Mouse (Mus musculus) embryonic facial prominence, embryonic 13.5 days (tissue): ENCODE data around the gene Atg7. TPM values are rescaled to one million over a fixed set of nuclear protein-coding genes. Genes with fewer than 3 reads are reported as not detected.
"Not testable (repeated sequence)": the region's sequence is repeated elsewhere in the genome, so short reads cannot be mapped to it uniquely, and the experiment has no call there.

ENCODE experiments used
- ATAC-seq: fragments of 200-750 bp; cut with Nextera tagmentation; 2 replicates; pipeline ENCODE4 v1.8.0; 2017; ENCODE audit warnings: low read depth; ENCODE audit not compliant: insufficient number of reproducible peaks, insufficient read depth, low FRiP score, low TSS enrichment
- H3K27ac ChIP-seq: fragments of 300-500 bp; sonication (generic); 2 replicates; pipeline ENCODE4 v1.5.1; 2015; ENCODE audit warnings: moderate library complexity, mild to moderate bottlenecking, inconsistent platforms
- H3K27me3 ChIP-seq: fragments of 300-500 bp; sonication (generic); 2 replicates; pipeline ENCODE4 v1.6.1; 2015; ENCODE audit warnings: mild to moderate bottlenecking, inconsistent platforms
- H3K36me3 ChIP-seq: fragments of 300-500 bp; sonication (generic); 2 replicates; pipeline ENCODE4 v1.6.1; 2015; ENCODE audit warnings: mild to moderate bottlenecking, inconsistent platforms
- H3K4me1 ChIP-seq: fragments of 300-500 bp; sonication (generic); 2 replicates; pipeline ENCODE4 v1.6.1; 2015; ENCODE audit warnings: inconsistent platforms
- H3K4me2 ChIP-seq: fragments of 300-500 bp; sonication (generic); 2 replicates; pipeline ENCODE4 v1.6.1; 2015; ENCODE audit warnings: moderate library complexity, mild to moderate bottlenecking, inconsistent platforms
- H3K4me3 ChIP-seq: fragments of 300-500 bp; sonication (generic); 2 replicates; pipeline ENCODE4 v1.5.1; 2015; ENCODE audit warnings: mild to moderate bottlenecking, inconsistent platforms
- H3K9ac ChIP-seq: fragments of 300-500 bp; sonication (generic); 2 replicates; pipeline ENCODE4 v1.6.1; 2015; ENCODE audit warnings: mild to moderate bottlenecking, inconsistent platforms
- H3K9me3 ChIP-seq: fragments of 300-500 bp; sonication (generic); 2 replicates; pipeline ENCODE4 v1.6.1; 2016; ENCODE audit warnings: inconsistent platforms
- WGBS: fragments of 180-500 bp; shearing (Covaris S2); methylation state at CpG from one replicate; pipeline ENCODE4 v1.1.7; 2015; ENCODE audit warnings: mixed read lengths; 5-methylcytosine and 5-hydroxymethylcytosine counted together
- polyA plus RNA-seq: library from polyadenylated mRNA; unstranded; fragments of >200 nt; fragmentation: Nextera tagmentation; extraction: Ambion mirVana; gene quantifications from 2 replicates; pipeline ENCODE4 v1.2.1, GENCODE M21; 2015

The Atg7 gene
- polyA plus RNA-seq, 1 experiment from 2014 or later: 19.7 TPM

DNA sequence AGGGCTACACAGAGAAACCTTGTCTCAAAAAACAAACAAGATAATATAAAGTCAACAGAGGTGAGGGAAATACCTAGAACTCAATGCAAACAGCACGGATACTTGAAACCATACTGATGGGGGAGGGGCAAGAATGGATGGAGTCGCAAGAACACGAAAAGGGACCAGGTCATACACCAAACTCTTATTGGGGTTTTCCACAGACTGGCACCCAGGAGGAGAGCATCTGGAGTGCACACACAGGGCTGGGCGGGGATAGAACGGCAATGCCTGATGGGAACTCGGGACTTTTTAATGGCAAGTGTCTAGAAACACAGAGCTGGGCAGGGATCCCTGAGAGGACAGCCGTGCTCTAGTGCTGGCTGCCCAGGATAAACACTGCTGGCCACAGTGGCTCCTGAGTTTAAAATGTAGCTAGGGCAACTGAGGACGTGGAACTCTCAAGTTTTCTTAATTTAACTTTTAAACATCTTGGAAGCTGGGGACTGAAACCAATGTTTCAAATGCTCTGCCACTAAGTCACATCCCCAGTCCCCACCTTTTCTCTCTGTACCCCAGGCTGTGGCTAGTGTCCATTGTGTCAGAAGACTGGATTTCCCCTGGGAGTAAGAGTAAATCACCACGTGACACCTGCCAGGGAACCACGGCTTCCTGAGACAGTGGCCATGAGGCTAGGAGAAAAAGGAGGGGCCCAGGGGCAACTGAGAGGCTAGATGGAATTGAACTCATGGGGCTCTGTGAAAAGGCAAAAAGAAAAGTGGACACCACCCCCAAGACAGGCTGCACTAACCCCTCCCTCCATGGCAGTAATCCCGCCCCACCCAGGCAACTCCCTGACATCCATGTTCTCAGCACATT is 243.8 kb downstream of the Atg7 start:
- Histone ChIP-seq H3K4me1 (peaks cover 89% of the 10 kb centered on the region), H3K9ac (no peak overlapping the region), H3K4me3 (no peak overlapping the region), H3K4me2 (no peak overlapping the region), H3K27me3 (no peaks in the 10 kb centered on the region), H3K36me3 (peaks cover 49% of the 10 kb centered on the region), H3K27ac (0 out of 2 replicates have a peak overlapping the region, but pooled peaks have one; percentile 45), H3K9me3 (no peaks in the 10 kb centered on the region)
- no peak for ATAC-seq
- WGBS: 57% methylated on average over 11 of the region's 11 CpGs

DNA sequence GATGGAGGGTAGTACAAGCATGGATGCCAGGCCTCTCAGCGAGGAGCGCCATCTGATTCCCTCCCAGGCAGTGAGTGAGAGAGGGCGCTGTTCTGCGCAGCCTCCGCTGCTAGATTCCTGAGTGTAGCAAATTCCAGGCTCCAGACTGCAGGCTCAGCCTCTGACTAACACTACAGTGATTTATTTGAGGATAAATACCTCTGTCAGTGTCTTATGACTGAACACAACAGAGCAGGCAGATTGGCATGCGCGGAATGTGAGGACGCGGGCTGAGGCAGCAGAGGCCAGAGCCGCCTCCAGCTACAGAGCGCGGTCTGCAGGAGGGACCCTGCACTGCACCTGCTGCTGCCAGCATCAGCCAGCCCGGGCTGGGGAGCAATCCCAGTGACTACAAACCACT is 246.0 kb downstream of the Atg7 start:
- H3K27ac ChIP-seq: peak overlapping the region; percentile 81
- no peaks in the 10 kb centered on the region for H3K9me3 ChIP-seq
- ATAC-seq: peak; percentile 64; the same call in 1 of the 2 replicates
- WGBS: 15% methylated on average over 13 of the region's 13 CpGs
- peak overlapping the region; percentile 11; the same call in 1 of the 2 replicates for H3K4me2 ChIP-seq
- H3K9ac ChIP-seq: no peak overlapping the region
- peaks cover 89% of the 10 kb centered on the region for H3K4me1 ChIP-seq
- H3K27me3 ChIP-seq: no peaks in the 10 kb centered on the region
- H3K4me3 ChIP-seq: no peak overlapping the region
- peaks cover 48% of the 10 kb centered on the region for H3K36me3 ChIP-seq

DNA sequence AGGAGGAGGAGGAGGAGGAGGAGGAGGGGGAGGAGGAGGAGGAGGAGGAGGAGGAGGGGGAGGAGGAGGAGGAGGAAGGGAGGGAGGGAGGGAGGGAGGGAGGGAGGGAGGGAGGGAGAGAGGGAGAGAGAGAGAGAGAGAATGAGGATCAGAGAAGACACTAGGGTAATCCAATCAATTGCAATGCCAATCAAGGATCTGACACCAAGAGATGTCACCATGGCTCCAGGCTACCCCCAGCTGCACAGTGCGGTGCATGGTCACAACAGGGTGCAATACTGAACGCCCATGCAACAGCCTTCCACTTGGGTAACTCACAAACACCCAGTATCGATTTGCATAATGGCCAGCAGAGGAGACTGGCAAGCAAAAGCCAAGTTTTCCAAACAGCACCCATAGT is 247.1 kb downstream of the Atg7 start:
- peak overlapping the region; percentile 75 for H3K27ac ChIP-seq
- H3K4me1 ChIP-seq: peaks cover 91% of the 10 kb centered on the region
- not testable (repeated sequence) for H3K4me2 ChIP-seq, H3K27me3 ChIP-seq, H3K9me3 ChIP-seq, ATAC-seq, H3K4me3 ChIP-seq
- peaks cover 38% of the 10 kb centered on the region for H3K36me3 ChIP-seq
- WGBS: 67% methylated on average over 3 of the region's 3 CpGs
- H3K9ac ChIP-seq: peak overlapping the region; percentile 51; the same call in 1 of the 2 replicates

DNA sequence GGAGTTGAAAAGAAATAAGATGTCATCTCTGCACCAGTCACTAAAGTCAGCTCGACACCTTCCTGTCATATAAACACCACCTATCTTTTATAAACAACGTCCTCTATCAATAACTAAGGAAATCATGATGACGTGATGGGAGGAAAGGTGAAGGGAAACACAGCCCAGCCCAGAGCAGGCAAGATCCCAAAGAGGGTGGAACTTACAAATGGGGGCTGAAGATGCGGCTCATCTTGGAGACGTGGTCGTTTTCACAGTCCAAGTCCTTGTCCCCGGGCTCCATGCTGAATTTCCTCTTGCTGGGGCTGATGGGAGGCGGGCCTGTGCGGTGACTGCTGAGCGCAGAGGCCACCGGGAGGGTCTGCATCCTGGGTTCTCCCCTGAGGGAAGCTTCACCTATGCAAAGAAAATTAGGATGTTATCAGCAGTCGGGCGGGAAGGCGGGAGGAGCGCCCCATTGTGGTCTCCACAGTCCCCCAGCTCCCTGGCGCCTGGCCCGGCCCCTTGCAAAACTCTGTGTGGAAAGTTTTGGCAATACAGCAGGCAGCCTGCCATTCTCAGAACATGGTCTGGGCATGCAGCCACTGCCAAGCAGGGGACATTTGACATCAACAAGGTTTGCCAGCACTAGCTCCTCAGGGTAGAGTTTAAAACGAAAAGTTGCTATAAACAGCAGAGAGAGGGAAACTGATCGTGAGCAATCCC is 247.7 kb downstream of the Atg7 start:
- H3K36me3 ChIP-seq: peaks cover 36% of the 10 kb centered on the region
- peaks cover 92% of the 10 kb centered on the region for H3K4me1 ChIP-seq
- H3K27ac ChIP-seq: peak overlapping the region; percentile 75
- no peak overlapping the region for H3K4me3 ChIP-seq
- peak overlapping the region; percentile 35 for H3K4me2 ChIP-seq
- no peaks in the 10 kb centered on the region for H3K27me3 ChIP-seq
- ATAC-seq: no peak
- no peaks in the 10 kb centered on the region for H3K9me3 ChIP-seq
- peak overlapping the region; percentile 51; the same call in 1 of the 2 replicates for H3K9ac ChIP-seq
- WGBS: 38% methylated on average over 19 of the region's 19 CpGs

DNA sequence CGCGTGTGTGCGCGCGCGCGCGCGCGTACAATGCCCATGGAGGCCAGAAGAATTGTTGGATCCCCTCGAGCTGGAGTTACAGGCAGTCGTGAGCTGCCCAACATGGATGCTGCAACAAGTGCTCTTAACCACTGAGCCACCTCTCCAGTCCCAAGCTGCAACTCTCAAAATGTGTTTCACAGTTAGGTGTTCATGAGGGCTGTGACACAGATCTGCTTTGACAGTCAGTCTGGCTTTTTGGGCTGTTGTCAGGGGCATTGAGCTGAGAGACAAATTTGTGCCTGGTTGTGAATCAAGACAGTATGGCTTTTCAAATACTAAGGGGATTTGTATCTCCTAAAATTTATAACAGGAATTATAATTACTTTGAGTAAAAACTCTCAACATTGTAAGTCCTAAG is 248.4 kb downstream of the Atg7 start:
- peaks cover 36% of the 10 kb centered on the region for H3K36me3 ChIP-seq
- H3K27ac ChIP-seq: peak overlapping the region; percentile 75
- 87% methylated on average over 12 of the region's 12 CpGs for WGBS
- H3K9ac ChIP-seq: 0 out of 2 replicates have a peak overlapping the region, but pooled peaks have one; percentile 23
- no peaks in the 10 kb centered on the region for H3K27me3 ChIP-seq
- peak overlapping the region; percentile 35; the same call in 1 of the 2 replicates for H3K4me2 ChIP-seq
- no peak overlapping the region for H3K4me3 ChIP-seq
- peaks cover 89% of the 10 kb centered on the region for H3K4me1 ChIP-seq
- no peaks in the 10 kb centered on the region for H3K9me3 ChIP-seq
- ATAC-seq: no peak

DNA sequence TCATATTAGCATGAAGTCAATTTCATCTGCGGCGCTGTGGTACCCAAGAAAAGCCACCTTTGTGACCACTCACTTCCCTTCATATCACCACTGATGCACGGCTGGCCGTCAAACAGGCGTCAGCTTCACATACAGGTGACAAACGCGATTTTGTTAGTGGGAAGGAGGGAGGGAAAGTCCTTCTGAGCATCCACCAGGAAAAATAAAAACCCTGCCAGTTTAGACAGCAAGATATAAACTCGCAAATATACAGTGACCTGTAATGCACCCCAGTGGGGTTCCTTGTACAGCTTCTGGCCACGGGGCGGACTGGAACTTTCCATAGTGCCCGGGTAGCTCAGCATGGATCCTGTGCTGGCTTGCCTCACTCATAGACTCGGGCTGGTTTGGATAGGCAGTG is 248.9 kb downstream of the Atg7 start:
- no peaks in the 10 kb centered on the region for H3K27me3 ChIP-seq
- H3K4me1 ChIP-seq: peaks cover 85% of the 10 kb centered on the region
- H3K9me3 ChIP-seq: no peaks in the 10 kb centered on the region
- WGBS: 58% methylated on average over 12 of the region's 12 CpGs
- peak overlapping the region; percentile 75 for H3K27ac ChIP-seq
- H3K36me3 ChIP-seq: peaks cover 35% of the 10 kb centered on the region
- H3K4me2 ChIP-seq: no peak overlapping the region
- 0 out of 2 replicates have a peak overlapping the region, but pooled peaks have one; percentile 49 for H3K9ac ChIP-seq
- H3K4me3 ChIP-seq: no peak overlapping the region
- ATAC-seq: no peak

DNA sequence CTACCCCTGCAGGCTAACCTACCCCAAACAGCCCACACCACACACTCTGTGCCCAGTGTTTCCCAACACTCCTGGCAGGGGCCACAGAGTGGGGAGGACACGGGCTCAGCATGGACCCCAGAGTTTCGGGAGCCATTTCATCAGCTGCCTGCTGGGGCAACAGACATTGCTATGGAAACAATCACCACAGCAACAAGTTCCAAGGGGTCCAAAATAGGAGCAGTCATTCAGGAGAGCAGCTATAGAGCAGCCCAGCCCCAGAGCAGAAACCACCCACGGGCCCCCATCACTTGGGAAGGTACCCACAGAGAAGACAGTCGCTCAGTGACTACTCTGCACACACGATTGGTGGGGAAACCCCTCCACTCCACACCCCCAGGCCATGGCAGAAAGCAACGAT is 249.5 kb downstream of the Atg7 start:
- H3K27me3 ChIP-seq: no peaks in the 10 kb centered on the region
- H3K9ac ChIP-seq: peak overlapping the region; percentile 49
- peak overlapping the region; percentile 24; the same call in 1 of the 2 replicates for H3K4me2 ChIP-seq
- peak overlapping the region; percentile 75 for H3K27ac ChIP-seq
- ATAC-seq: no peak
- H3K4me3 ChIP-seq: no peak overlapping the region
- H3K9me3 ChIP-seq: no peaks in the 10 kb centered on the region
- peaks cover 82% of the 10 kb centered on the region for H3K4me1 ChIP-seq
- H3K36me3 ChIP-seq: peaks cover 32% of the 10 kb centered on the region
- 37% methylated on average over 6 of the region's 6 CpGs for WGBS

DNA sequence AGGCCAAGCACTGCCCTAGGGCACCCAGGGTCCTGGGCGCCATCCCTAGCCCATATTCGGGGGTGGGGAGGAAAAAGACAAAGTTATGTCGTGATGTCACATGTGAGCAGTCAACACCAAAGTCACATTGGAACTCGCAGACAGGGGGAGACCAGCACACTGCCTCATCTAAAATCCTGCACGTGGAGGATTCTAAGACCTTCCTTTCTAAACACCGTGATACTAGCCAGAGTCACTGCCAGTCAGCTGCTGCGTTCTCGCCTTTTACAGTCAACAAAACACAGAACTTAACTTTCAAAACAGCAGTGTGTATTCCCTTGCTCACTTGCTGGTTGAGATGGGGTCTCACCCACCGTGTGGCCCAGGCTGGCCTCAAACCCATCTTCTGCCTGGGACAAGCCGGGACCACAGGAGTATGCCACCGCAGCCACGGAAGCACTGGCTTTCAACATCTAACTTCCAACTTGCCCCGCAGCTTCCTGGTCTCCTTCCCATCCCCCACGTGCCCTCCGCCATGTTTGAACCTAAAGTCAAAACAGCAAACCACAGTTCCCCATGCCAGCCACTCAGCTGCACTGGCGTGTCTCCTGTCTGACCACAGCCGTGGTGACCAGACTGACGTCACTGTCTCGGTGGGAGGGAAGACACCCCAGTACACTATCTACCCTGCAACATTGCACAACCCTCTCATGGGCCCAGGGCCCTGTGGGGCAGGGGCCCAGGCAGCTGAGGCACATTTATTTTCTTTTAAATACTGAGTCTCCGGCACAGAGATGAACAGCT is 250.7 kb downstream of the Atg7 start:
- WGBS: 65% methylated on average over 20 of the region's 20 CpGs
- no peaks in the 10 kb centered on the region for H3K9me3 ChIP-seq
- peaks cover 29% of the 10 kb centered on the region for H3K36me3 ChIP-seq
- H3K9ac ChIP-seq: no peak overlapping the region
- no peaks in the 10 kb centered on the region for H3K27me3 ChIP-seq
- peak overlapping the region; percentile 39; the same call in 1 of the 2 replicates for H3K27ac ChIP-seq
- peaks cover 70% of the 10 kb centered on the region for H3K4me1 ChIP-seq
- H3K4me3 ChIP-seq: no peak overlapping the region
- ATAC-seq: no peak
- no peak overlapping the region for H3K4me2 ChIP-seq

DNA sequence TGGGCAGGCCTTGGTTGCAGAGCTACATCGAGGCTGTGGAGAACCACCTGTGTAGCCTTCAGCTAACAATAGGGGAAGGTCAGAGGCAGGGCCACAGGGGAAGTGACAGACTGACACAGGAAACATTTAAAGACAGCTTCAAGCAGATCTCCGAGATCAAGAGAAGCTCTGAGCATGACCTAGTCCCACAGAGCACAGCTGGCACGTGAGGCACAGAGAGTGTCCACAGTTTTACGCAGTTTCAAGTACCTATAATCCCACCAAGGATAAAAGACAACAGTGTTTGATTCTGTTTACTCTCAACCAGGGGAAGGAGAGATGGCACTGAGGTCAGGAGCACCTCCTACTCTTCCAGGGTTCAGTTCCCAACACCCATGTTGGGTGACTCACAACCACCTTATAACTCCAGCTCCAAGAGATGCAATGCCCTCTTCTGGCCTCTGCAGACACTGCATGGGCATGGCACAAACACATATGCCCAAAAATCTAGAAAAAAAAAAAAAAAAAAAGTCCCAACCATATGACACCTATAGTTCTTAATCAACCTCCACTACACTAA is 251.7 kb downstream of the Atg7 start:
- H3K4me3 ChIP-seq: no peak overlapping the region
- no peak for ATAC-seq
- H3K27ac ChIP-seq: peak overlapping the region; percentile 39; the same call in 1 of the 2 replicates
- H3K9ac ChIP-seq: no peak overlapping the region
- WGBS: 53% methylated on average over 4 of the region's 4 CpGs
- peaks cover 71% of the 10 kb centered on the region for H3K4me1 ChIP-seq
- H3K4me2 ChIP-seq: no peak overlapping the region
- H3K36me3 ChIP-seq: peaks cover 28% of the 10 kb centered on the region
- no peaks in the 10 kb centered on the region for H3K9me3 ChIP-seq
- no peaks in the 10 kb centered on the region for H3K27me3 ChIP-seq

DNA sequence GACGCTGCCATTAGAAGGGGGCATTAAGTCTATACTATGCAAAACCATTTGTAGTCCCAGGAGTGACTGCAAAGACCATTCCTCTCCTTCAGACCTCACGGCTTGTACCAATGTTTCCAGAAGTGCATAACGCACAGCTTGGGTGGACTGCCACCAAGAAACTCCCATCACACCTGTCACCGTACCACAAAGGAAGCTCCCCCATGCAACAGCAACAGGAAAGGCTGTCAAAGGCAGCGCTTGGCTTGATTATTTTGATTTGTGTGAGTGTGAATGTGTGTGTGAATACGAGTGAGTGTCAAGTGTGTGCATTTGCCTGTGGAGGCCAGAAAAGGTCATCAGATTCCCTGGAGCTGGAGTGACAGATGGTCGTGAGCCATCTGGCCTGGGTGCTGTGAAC is 252.3 kb downstream of the Atg7 start:
- peaks cover 74% of the 10 kb centered on the region for H3K4me1 ChIP-seq
- H3K27me3 ChIP-seq: no peaks in the 10 kb centered on the region
- ATAC-seq: no peak
- H3K4me2 ChIP-seq: no peak overlapping the region
- H3K27ac ChIP-seq: no peak overlapping the region
- no peak overlapping the region for H3K9ac ChIP-seq
- WGBS: 92% methylated on average over 7 of the region's 7 CpGs
- peaks cover 28% of the 10 kb centered on the region for H3K36me3 ChIP-seq
- H3K4me3 ChIP-seq: no peak overlapping the region
- H3K9me3 ChIP-seq: no peaks in the 10 kb centered on the region

DNA sequence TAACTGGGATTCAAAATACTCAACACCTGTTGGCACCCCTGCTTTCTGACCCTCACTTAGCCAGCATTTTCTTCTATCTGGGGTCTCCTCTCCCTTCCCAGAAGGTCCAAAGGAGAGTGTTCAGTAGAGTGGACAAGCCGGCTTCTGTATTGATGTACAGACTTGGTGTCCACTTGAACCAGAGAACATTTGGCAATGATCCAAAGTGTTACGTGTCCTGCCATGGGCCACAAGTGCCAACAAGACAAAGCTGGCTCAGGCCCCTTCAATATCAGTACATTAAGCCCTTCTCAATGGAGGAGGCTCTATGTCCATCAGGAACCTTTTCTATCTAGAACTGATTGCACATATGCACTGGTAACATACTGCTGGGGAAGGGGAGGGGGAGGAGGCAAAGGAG is 253.4 kb downstream of the Atg7 start:
- no peak for ATAC-seq

More for the DNA sequence above, 253.4 kb downstream of the Atg7 start:
- H3K27me3 ChIP-seq: no peaks in the 10 kb centered on the region
- no peak overlapping the region for H3K4me2 ChIP-seq
- H3K4me1 ChIP-seq: peaks cover 73% of the 10 kb centered on the region
- H3K9me3 ChIP-seq: no peaks in the 10 kb centered on the region
- H3K4me3 ChIP-seq: no peak overlapping the region
- H3K27ac ChIP-seq: no peak overlapping the region
- H3K36me3 ChIP-seq: peaks cover 24% of the 10 kb centered on the region
- WGBS: 90% methylated on average over 2 of the region's 2 CpGs
- H3K9ac ChIP-seq: no peak overlapping the region
